Mouse (Mus musculus): ENCODE data around the gene Gm609. TPM values are rescaled to one million over a fixed set of nuclear protein-coding genes. Genes with fewer than 3 reads are reported as not detected.
"Not testable (repeated sequence)": the region's sequence is repeated elsewhere in the genome, so short reads cannot be mapped to it uniquely, and the experiment has no call there.

Gm609 gene
- polyA plus RNA-seq (2015; fragmentation: Nextera tagmentation; extraction: Ambion mirVana): not detected in 2 replicates

- no peaks in the 10 kb centered on the region for H3K27me3 ChIP-seq (replicated peaks)
- WGBS: 79% methylated on average over 5 of the region's 5 CpGs
- no peak within 1 kb of the TSS for H3K27ac ChIP-seq
- no peak within 1 kb of the TSS for H3K9ac ChIP-seq
- H3K36me3 ChIP-seq (replicated peaks): no peaks in the 10 kb centered on the region
- no peaks in the 10 kb centered on the region for H3K4me1 ChIP-seq
- H3K9me3 ChIP-seq: no peaks in the 10 kb centered on the region
- no peak within 1 kb of the TSS for H3K4me3 ChIP-seq
- no peak for ATAC-seq (replicated peaks)
- H3K4me2 ChIP-seq: no peak within 1 kb of the TSS
Observed at GRCm38 (mm10) chr16:45492927-45493326, at the start of gene Gm609. TSS of gene Gm609 (minus strand) at chr16:45492969.

DNA sequence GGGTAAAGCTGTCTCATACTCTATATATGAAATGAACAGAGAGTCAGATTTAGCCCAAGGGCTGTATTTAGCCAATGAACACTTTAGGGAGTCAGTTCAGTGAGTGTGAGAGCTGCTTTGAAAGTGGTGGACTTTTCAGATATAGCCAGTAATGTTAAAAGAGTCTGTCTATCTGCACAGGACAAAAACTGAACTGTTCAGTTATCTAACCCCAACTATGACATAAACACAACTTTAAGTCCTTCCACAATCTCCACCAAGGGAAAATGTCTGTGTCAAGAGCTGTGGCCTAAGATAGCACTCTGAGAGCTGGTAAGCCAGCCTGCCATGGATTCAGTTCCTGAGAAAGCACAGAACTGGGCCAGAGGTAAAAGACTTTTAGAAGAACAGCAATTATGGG lies 49.3 kb upstream of the Gm609 start:
- no peak for ATAC-seq (replicated peaks)
- Histone ChIP-seq H3K4me2 (no peak overlapping the region), H3K9me3 (no peaks in the 10 kb centered on the region), H3K4me1 (no peaks in the 10 kb centered on the region), H3K36me3 (replicated peaks) (no peaks in the 10 kb centered on the region), H3K27ac (no peak overlapping the region), H3K9ac (no peak overlapping the region), H3K27me3 (replicated peaks) (no peaks in the 10 kb centered on the region), H3K4me3 (no peak overlapping the region)

DNA sequence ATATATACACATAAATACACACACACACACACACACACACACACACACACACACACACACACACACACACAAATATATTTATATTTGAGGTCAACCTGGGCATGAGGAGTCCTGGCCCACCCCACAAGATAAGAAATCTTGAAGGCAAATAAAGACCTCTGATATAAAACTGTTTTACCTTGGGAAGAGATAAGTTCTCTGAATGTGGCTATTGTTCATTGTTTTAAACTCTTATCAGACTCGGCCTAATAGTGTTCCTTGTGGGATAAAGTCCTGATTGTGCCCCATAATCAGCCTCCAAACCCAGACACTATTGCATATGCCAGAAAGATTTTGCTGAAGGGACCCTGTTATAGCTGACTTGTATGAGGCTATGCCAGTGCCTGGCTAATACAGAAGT lies 45.6 kb upstream of the Gm609 start:
- H3K27me3 ChIP-seq (replicated peaks); H3K4me3 ChIP-seq; H3K9ac ChIP-seq; H3K9me3 ChIP-seq; H3K4me1 ChIP-seq; H3K4me2 ChIP-seq; H3K27ac ChIP-seq; ATAC-seq (replicated peaks); H3K36me3 ChIP-seq (replicated peaks): not testable (repeated sequence)
- WGBS: 87% methylated on average over 1 of the region's 1 CpGs

DNA sequence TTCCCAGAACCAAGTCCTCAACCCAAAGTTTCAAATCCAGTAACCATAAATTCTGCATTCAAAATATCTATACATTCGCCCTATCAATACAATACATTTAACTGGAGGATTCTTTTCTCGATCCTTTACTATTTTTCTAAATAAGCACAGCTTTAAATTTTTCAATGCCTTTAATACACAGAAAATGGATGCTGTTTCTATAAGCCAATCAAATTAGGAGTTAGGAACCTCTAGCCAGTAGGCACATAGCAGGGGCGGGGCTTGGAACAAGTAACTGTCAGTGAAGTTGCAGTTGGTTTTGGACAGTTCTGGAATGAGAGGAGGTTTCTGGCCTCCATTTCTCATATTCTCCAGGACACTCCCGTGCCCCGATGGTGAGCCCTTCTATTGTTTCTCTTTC lies 42.2 kb upstream of the Gm609 start, which contains the start of gene Slc9c1:
TSS of gene Slc9c1 (plus strand) at position 301 of the 400 bp plus-strand sequence.
- Histone ChIP-seq H3K4me1 (no peaks in the 10 kb centered on the region), H3K9ac (no peak within 1 kb of the TSS), H3K9me3 (no peaks in the 10 kb centered on the region), H3K4me2 (no peak within 1 kb of the TSS), H3K27me3 (replicated peaks) (no peaks in the 10 kb centered on the region), H3K27ac (no peak within 1 kb of the TSS), H3K4me3 (no peak within 1 kb of the TSS), H3K36me3 (replicated peaks) (no peaks in the 10 kb centered on the region)
- no peak for ATAC-seq (replicated peaks)
- 96% methylated on average over 5 of the region's 5 CpGs for WGBS

GRCm38 (mm10) chr16:45531950-45532349 lies 39.2 kb upstream of the Gm609 start, which contains the start of gene Gm17783:
TSS of gene Gm17783 (minus strand) at chr16:45532050.
- H3K36me3 ChIP-seq (replicated peaks): no peaks in the 10 kb centered on the region
- H3K4me2 ChIP-seq: no peak within 1 kb of the TSS
- no peak within 1 kb of the TSS for H3K27ac ChIP-seq
- no peaks in the 10 kb centered on the region for H3K9me3 ChIP-seq
- no peaks in the 10 kb centered on the region for H3K27me3 ChIP-seq (replicated peaks)
- no peak within 1 kb of the TSS for H3K9ac ChIP-seq
- ATAC-seq (replicated peaks): no peak
- no peak within 1 kb of the TSS for H3K4me3 ChIP-seq
- WGBS: 94% methylated on average over 4 of the region's 4 CpGs
- no peaks in the 10 kb centered on the region for H3K4me1 ChIP-seq

- Histone ChIP-seq H3K4me2 (no peak overlapping the region), H3K27ac (no peak overlapping the region), H3K4me1 (no peaks in the 10 kb centered on the region), H3K9ac (no peak overlapping the region), H3K4me3 (no peak overlapping the region), H3K36me3 (replicated peaks) (no peaks in the 10 kb centered on the region), H3K9me3 (no peaks in the 10 kb centered on the region), H3K27me3 (replicated peaks) (no peaks in the 10 kb centered on the region)
- ATAC-seq (replicated peaks): no peak
- WGBS: 82% methylated on average over 5 of the region's 5 CpGs
Observed at GRCm38 (mm10) chr16:45525551-45525950, 32.8 kb upstream of the Gm609 start.

GRCm38 (mm10) chr16:45495326-45495725 lies 2.6 kb upstream of the Gm609 start:
- Histone ChIP-seq H3K36me3 (replicated peaks) (no peaks in the 10 kb centered on the region), H3K4me1 (no peaks in the 10 kb centered on the region), H3K27ac (no peak overlapping the region), H3K27me3 (replicated peaks) (no peaks in the 10 kb centered on the region), H3K9me3 (no peaks in the 10 kb centered on the region), H3K4me3 (no peak overlapping the region), H3K4me2 (no peak overlapping the region), H3K9ac (no peak overlapping the region)
- WGBS: 80% methylated on average over 1 of the region's 1 CpGs
- ATAC-seq (replicated peaks): no peak

DNA sequence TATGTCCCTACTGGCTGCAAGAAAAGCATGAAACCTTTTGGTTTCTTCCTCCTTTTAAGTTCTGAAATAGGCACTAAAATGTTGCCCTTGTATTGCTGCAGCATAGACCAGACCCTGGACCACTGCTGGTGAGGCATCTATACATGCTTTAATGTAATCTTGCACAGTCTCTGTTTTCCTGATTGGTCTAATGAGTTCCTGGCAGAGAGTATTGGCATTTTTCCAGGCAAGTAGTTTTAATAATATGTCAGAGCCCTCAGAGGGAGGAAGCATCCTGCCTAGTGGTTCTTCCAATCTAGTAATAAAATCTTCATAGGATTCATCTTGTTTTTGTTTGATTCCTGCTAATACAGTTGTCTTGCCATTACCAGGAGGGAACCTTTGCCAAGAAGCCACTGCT lies 15.8 kb downstream of the Gm609 start:
- Histone ChIP-seq H3K4me3 (no peak overlapping the region), H3K36me3 (replicated peaks) (no peaks in the 10 kb centered on the region), H3K27me3 (replicated peaks) (no peaks in the 10 kb centered on the region), H3K9me3 (no peaks in the 10 kb centered on the region), H3K9ac (no peak overlapping the region), H3K4me1 (no peaks in the 10 kb centered on the region), H3K4me2 (no peak overlapping the region), H3K27ac (no peak overlapping the region)
- no peak for ATAC-seq (replicated peaks)

DNA sequence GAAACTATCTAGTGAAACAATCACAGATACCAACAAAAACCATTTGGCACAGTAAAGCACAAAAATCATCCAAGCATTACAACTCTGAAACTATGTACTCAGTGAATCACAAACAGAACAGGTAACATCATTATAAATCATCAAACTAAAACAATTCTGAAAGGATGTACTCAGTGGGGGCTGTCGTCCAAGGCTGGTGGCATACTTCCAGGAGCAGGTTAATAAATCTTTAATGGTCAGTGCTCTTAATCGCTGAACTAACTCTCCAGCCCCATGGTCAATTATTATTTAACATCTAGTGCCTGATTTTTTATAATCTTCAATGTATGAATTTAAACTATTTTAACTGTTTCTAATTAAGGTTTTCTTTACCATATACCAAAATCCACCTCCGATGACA lies 20.9 kb downstream of the Gm609 start:
- 80% methylated on average over 3 of the region's 3 CpGs for WGBS
- H3K4me2 ChIP-seq; H3K27me3 ChIP-seq (replicated peaks); ATAC-seq (replicated peaks); H3K9me3 ChIP-seq; H3K4me1 ChIP-seq; H3K9ac ChIP-seq; H3K4me3 ChIP-seq; H3K36me3 ChIP-seq (replicated peaks); H3K27ac ChIP-seq: not testable (repeated sequence)

- no peaks in the 10 kb centered on the region for H3K4me1 ChIP-seq
- no peak overlapping the region for H3K9ac ChIP-seq
- no peak for ATAC-seq (replicated peaks)
- no peaks in the 10 kb centered on the region for H3K36me3 ChIP-seq (replicated peaks)
- H3K4me3 ChIP-seq: no peak overlapping the region
- no peak overlapping the region for H3K4me2 ChIP-seq
- no peak overlapping the region for H3K27ac ChIP-seq
- no peaks in the 10 kb centered on the region for H3K9me3 ChIP-seq
- no peaks in the 10 kb centered on the region for H3K27me3 ChIP-seq (replicated peaks)
Observed at GRCm38 (mm10) chr16:45454762-45455161, 38.0 kb downstream of the Gm609 start.

DNA sequence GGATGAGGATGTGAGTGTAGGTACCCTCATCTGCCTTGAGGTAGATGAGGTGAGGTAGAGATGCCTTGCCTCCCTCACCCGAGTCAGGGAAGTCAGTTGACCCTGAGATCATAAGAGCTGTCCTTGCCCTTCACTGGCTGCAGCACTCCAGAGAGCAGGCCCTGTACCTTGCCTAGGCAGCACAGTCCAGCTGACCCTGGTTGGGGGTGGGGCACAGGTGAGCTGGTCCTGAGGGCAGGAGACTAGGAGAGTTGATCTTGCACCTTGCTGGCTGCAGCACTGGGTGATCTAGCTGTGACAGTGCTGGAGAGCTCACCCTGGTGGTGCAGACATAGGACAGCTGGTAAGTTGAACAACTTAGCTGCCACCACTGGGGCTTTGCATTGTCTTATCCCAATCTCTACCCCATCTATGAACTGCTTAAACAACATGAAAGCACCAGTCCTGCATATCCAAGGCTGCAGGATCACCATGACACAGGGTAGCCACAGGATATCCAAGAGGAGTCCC lies 55.5 kb downstream of the Gm609 start:
- Histone ChIP-seq H3K27ac (no peak overlapping the region), H3K36me3 (replicated peaks) (no peaks in the 10 kb centered on the region), H3K4me3 (no peak overlapping the region), H3K4me1 (no peaks in the 10 kb centered on the region), H3K9ac (no peak overlapping the region), H3K27me3 (replicated peaks) (no peaks in the 10 kb centered on the region), H3K9me3 (no peaks in the 10 kb centered on the region), H3K4me2 (no peak overlapping the region)
- ATAC-seq (replicated peaks): no peak
- WGBS: 86% methylated on average over 1 of the region's 1 CpGs

GRCm38 (mm10) chr16:45435591-45435990 lies 57.2 kb downstream of the Gm609 start:
- Histone ChIP-seq H3K27me3 (replicated peaks) (no peaks in the 10 kb centered on the region), H3K4me2 (no peak overlapping the region), H3K9ac (no peak overlapping the region), H3K36me3 (replicated peaks) (no peaks in the 10 kb centered on the region), H3K27ac (no peak overlapping the region), H3K4me1 (no peaks in the 10 kb centered on the region), H3K4me3 (no peak overlapping the region), H3K9me3 (no peaks in the 10 kb centered on the region)
- no peak for ATAC-seq (replicated peaks)

DNA sequence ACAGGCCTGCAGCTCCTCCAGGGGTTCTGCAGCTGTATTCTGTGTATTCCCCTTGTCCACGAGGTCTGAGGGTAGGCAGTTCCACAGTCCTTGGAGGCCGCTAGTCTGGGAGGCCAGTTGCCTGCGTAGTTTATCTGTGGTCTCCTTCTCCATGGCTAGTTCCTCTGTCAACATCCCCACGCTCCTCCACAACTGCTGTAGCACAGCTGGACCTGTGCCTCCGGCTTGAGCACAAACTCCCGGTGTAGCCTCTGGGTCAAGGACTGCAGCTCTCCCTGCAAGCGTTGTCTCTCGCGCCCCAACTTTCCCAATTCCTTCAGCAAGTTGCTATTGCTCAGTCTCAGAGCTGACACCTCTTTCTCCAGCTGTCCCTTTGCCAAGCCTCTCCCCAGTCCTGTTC lies 65.1 kb downstream of the Gm609 start:
- H3K27ac ChIP-seq: no peak overlapping the region
- H3K9ac ChIP-seq: no peak overlapping the region
- no peak for ATAC-seq (replicated peaks)
- H3K4me1 ChIP-seq: no peaks in the 10 kb centered on the region
- H3K4me2 ChIP-seq: no peak overlapping the region
- no peak overlapping the region for H3K4me3 ChIP-seq
- no peaks in the 10 kb centered on the region for H3K27me3 ChIP-seq (replicated peaks)
- WGBS: 95% methylated on average over 9 of the region's 9 CpGs
- no peaks in the 10 kb centered on the region for H3K9me3 ChIP-seq
- no peaks in the 10 kb centered on the region for H3K36me3 ChIP-seq (replicated peaks)

DNA sequence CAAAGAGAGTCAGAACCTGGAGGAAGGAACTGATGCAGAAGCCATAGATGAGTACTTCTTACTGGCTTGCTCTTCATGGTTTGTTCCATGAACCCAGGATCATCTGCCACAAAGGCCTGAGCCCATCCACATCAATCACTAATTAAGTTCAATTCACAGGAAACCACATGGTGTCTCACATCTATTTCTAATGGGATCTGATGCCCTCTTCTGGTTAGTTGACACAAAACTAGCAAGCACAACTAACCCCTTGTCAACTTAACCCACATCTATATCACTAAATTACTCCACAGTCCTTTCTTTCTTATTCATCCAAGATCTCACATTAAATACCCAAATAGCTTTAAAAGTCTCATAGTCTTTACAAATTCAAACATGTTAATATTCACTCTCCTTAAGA lies 79.3 kb downstream of the Gm609 start:
- Histone ChIP-seq H3K27ac (no peak overlapping the region), H3K4me2 (no peak overlapping the region), H3K9ac (no peak overlapping the region), H3K36me3 (replicated peaks) (no peaks in the 10 kb centered on the region), H3K9me3 (no peaks in the 10 kb centered on the region), H3K4me1 (no peaks in the 10 kb centered on the region), H3K27me3 (replicated peaks) (no peaks in the 10 kb centered on the region), H3K4me3 (no peak overlapping the region)
- no peak for ATAC-seq (replicated peaks)
